Mouse (Mus musculus) bone marrow macrophage, adult 2 months (primary cell): ENCODE measurements around the gene Six1. TPM values are rescaled to one million over a fixed set of nuclear protein-coding genes. Genes with fewer than 3 reads are reported as not detected.

Experiments
- H3K27ac ChIP-seq: 2 replicates; pipeline ENCODE4 v1.5.1; 2012; ENCODE audit warnings: low read depth, low read length; ENCODE audit not compliant: insufficient read depth
- H3K4me1 ChIP-seq: 2 replicates; pipeline ENCODE4 v1.6.1; 2012; ENCODE audit warnings: low read length; ENCODE audit not compliant: control insufficient read depth, insufficient read depth
- H3K4me3 ChIP-seq: 2 replicates; pipeline ENCODE4 v1.5.1; 2012; ENCODE audit warnings: mild to moderate bottlenecking, low read length, moderate library complexity; ENCODE audit not compliant: insufficient read depth
- CTCF ChIP-seq: IDR thresholded peaks from 2 replicates; pipeline ENCODE4 v1.5.1; 2012; ENCODE audit warnings: low read depth, mild to moderate bottlenecking, low read length, moderate library complexity
- POLR2A ChIP-seq: IDR thresholded peaks from 2 replicates; pipeline ENCODE4 v1.6.1; 2012; ENCODE audit warnings: mild to moderate bottlenecking, low read depth, low read length, borderline replicate concordance
- polyA plus RNA-seq: library from polyadenylated mRNA; stranded (reverse); fragments of >200 nt; gene quantifications from 2 replicates; pipeline ENCODE4 v1.2.4, GENCODE M21; 2012; ENCODE audit not compliant: missing spikeins, insufficient read depth, insufficient read length

The Six1 gene
- polyA plus RNA-seq, 1 experiment = not detected

GRCm38 (mm10) chr12:73050305-73050704, 3.4 kb downstream of the Six1 start:
- H3K27ac ChIP-seq = no peak overlapping the region
- TF ChIP-seq CTCF = no peak
- no peak overlapping the region for H3K4me3 ChIP-seq
- H3K4me1 ChIP-seq = peaks cover 2% of the 10 kb centered on the region; the same call in 1 of the 2 replicates

GRCm38 (mm10) chr12:73049520-73050225, 4.0 kb downstream of the Six1 start:
- H3K4me1 ChIP-seq = peaks cover 2% of the 10 kb centered on the region; the same call in 1 of the 2 replicates
- H3K4me3 ChIP-seq = no peak overlapping the region
- TF ChIP-seq CTCF (no peak), POLR2A (no peak)
- no peak overlapping the region for H3K27ac ChIP-seq

GRCm38 (mm10) chr12:73048537-73048936, 5.2 kb downstream of the Six1 start:
- Histone ChIP-seq H3K4me3 (no peak overlapping the region), H3K27ac (no peak overlapping the region), H3K4me1 (peaks cover 2% of the 10 kb centered on the region; the same call in 1 of the 2 replicates)
- TF ChIP-seq POLR2A (no peak), CTCF (no peak)

GRCm38 (mm10) chr12:73047576-73047975, 6.1 kb downstream of the Six1 start:
- TF ChIP-seq POLR2A (no peak), CTCF (no peak)
- peaks cover 2% of the 10 kb centered on the region; the same call in 1 of the 2 replicates for H3K4me1 ChIP-seq
- H3K4me3 ChIP-seq = no peak overlapping the region
- no peak overlapping the region for H3K27ac ChIP-seq

GRCm38 (mm10) chr12:73046607-73047180, 7.0 kb downstream of the Six1 start:
- Histone ChIP-seq H3K27ac (no peak overlapping the region), H3K4me3 (peak overlapping the region; percentile 54), H3K4me1 (peaks cover 2% of the 10 kb centered on the region; the same call in 1 of the 2 replicates)
- TF ChIP-seq POLR2A (no peak), CTCF (no peak)

- Histone ChIP-seq H3K4me1 (peaks cover 2% of the 10 kb centered on the region; the same call in 1 of the 2 replicates), H3K27ac (no peak overlapping the region), H3K4me3 (peak overlapping the region; percentile 54)
- no peak for TF ChIP-seq POLR2A
- TF ChIP-seq CTCF = no peak; the same call in 1 of the 2 replicates
Measured at GRCm38 (mm10) chr12:73045724-73046606, 7.7 kb downstream of the Six1 start.

GRCm38 (mm10) chr12:73045046-73045723, 8.5 kb downstream of the Six1 start:
- no peak for TF ChIP-seq CTCF
- Histone ChIP-seq H3K27ac (no peak overlapping the region), H3K4me3 (peak overlapping the region; percentile 54), H3K4me1 (peaks cover 2% of the 10 kb centered on the region; the same call in 1 of the 2 replicates)

GRCm38 (mm10) chr12:73044221-73045045, 9.3 kb downstream of the Six1 start:
- peak overlapping the region; percentile 54 for H3K4me3 ChIP-seq

More at GRCm38 (mm10) chr12:73044221-73045045, 9.3 kb downstream of the Six1 start:
- Histone ChIP-seq H3K4me1 (peaks cover 2% of the 10 kb centered on the region; the same call in 1 of the 2 replicates), H3K27ac (no peak overlapping the region)
- TF ChIP-seq POLR2A (no peak), CTCF (no peak)
